Mouse (Mus musculus): ENCODE measurements around the gene Cfap99. TPM values are rescaled to one million over a fixed set of nuclear protein-coding genes. Genes with fewer than 3 reads are reported as not detected.
A peak's percentile ranks its signal among the peaks of the same experiment; 100 is the strongest.

Gene Cfap99
- polyA plus RNA-seq, 1 experiment from 2014 or later = not detected

- Histone ChIP-seq H3K36me3 (peaks cover 17% of the 10 kb centered on the region), H3K27me3 (replicated peaks) (no peaks in the 10 kb centered on the region), H3K4me3 (peak overlapping the region; percentile 98), H3K9me3 (no peaks in the 10 kb centered on the region), H3K4me2 (peak overlapping the region; percentile 92), H3K4me1 (peaks cover 38% of the 10 kb centered on the region), H3K9ac (peak overlapping the region; percentile 96), H3K27ac (replicated peaks) (peak overlapping the region; percentile 93)
- peak; percentile 30; the same call in 1 of the 2 replicates for ATAC-seq (ENCODE audit: extremely low read depth, insufficient number of reproducible peaks, low FRiP score, low TSS enrichment)
- WGBS = 3% methylated on average over 21 of the region's 21 CpGs
Measured at GRCm38 (mm10) chr5:34335539-34336096, 47.2 kb downstream of the Cfap99 start.

GRCm38 (mm10) chr5:34336097-34336774, 47.8 kb downstream of the Cfap99 start, which contains the start of gene Rnf4:
Gene Rnf4 (plus strand): TSS chr5:34336289.
- WGBS = under 1% methylated on average over 66 of the region's 67 CpGs
- peaks cover 44% of the 10 kb centered on the region for H3K4me1 ChIP-seq
- H3K36me3 ChIP-seq = peaks cover 17% of the 10 kb centered on the region
- peak within 1 kb of the TSS; percentile 98 for H3K4me3 ChIP-seq
- H3K9me3 ChIP-seq = no peaks in the 10 kb centered on the region
- peak; percentile 90 for ATAC-seq (ENCODE audit: extremely low read depth, insufficient number of reproducible peaks, low FRiP score, low TSS enrichment)
- H3K27me3 ChIP-seq (replicated peaks) = no peaks in the 10 kb centered on the region
- peak within 1 kb of the TSS; percentile 92 for H3K4me2 ChIP-seq
- peak within 1 kb of the TSS; percentile 99 for H3K9ac ChIP-seq
- H3K27ac ChIP-seq (replicated peaks) = peak within 1 kb of the TSS; percentile 96

GRCm38 (mm10) chr5:34336775-34337450, 48.5 kb downstream of the Cfap99 start:
- H3K9ac ChIP-seq = peak overlapping the region; percentile 99
- under 1% methylated on average over 42 of the region's 42 CpGs for WGBS
- H3K4me3 ChIP-seq = peak overlapping the region; percentile 98
- peak overlapping the region; percentile 92 for H3K4me2 ChIP-seq
- ATAC-seq (ENCODE audit: extremely low read depth, insufficient number of reproducible peaks, low FRiP score, low TSS enrichment) = 0 out of 2 replicates have a peak, but pooled peaks have one; percentile 60
- no peaks in the 10 kb centered on the region for H3K9me3 ChIP-seq
- H3K4me1 ChIP-seq = peaks cover 50% of the 10 kb centered on the region
- no peaks in the 10 kb centered on the region for H3K27me3 ChIP-seq (replicated peaks)
- peak overlapping the region; percentile 96 for H3K27ac ChIP-seq (replicated peaks)
- H3K36me3 ChIP-seq = peaks cover 17% of the 10 kb centered on the region

GRCm38 (mm10) chr5:34340246-34340645, 51.8 kb downstream of the Cfap99 start:
- no peak for ATAC-seq (ENCODE audit: extremely low read depth, insufficient number of reproducible peaks, low FRiP score, low TSS enrichment)
- peaks cover 48% of the 10 kb centered on the region for H3K4me1 ChIP-seq
- no peak overlapping the region for H3K4me3 ChIP-seq
- no peak overlapping the region for H3K9ac ChIP-seq
- H3K9me3 ChIP-seq = no peaks in the 10 kb centered on the region
- no peaks in the 10 kb centered on the region for H3K27me3 ChIP-seq (replicated peaks)
- H3K36me3 ChIP-seq = peaks cover 38% of the 10 kb centered on the region
- H3K4me2 ChIP-seq = no peak overlapping the region
- WGBS = 93% methylated on average over 6 of the region's 6 CpGs
- H3K27ac ChIP-seq (replicated peaks) = no peak overlapping the region

GRCm38 (mm10) chr5:34352084-34352631, 63.8 kb downstream of the Cfap99 start:
- Histone ChIP-seq H3K36me3 (peaks cover 98% of the 10 kb centered on the region), H3K27me3 (replicated peaks) (no peaks in the 10 kb centered on the region), H3K27ac (replicated peaks) (no peak overlapping the region), H3K4me1 (no peaks in the 10 kb centered on the region), H3K9me3 (no peaks in the 10 kb centered on the region), H3K9ac (no peak overlapping the region), H3K4me3 (no peak overlapping the region), H3K4me2 (no peak overlapping the region)
- 91% methylated on average over 3 of the region's 3 CpGs for WGBS
- ATAC-seq (ENCODE audit: extremely low read depth, insufficient number of reproducible peaks, low FRiP score, low TSS enrichment) = no peak

- 91% methylated on average over 3 of the region's 3 CpGs for whole genome bisulfite sequencing
- H3K36me3 ChIP-seq = peaks cover 82% of the 10 kb centered on the region
Measured at GRCm38 (mm10) chr5:34360261-34360660, 71.9 kb downstream of the Cfap99 start.

GRCm38 (mm10) chr5:34363115-34363514, 74.7 kb downstream of the Cfap99 start:
- Histone ChIP-seq H3K4me2 (no peak overlapping the region), H3K9me3 (no peaks in the 10 kb centered on the region), H3K27ac (replicated peaks) (no peak overlapping the region), H3K36me3 (peaks cover 59% of the 10 kb centered on the region), H3K4me1 (0 out of 2 replicates have a peak, but pooled peaks cover 4% of the 10 kb centered on the region), H3K4me3 (no peak overlapping the region), H3K27me3 (replicated peaks) (no peaks in the 10 kb centered on the region), H3K9ac (no peak overlapping the region)
- ATAC-seq (ENCODE audit: extremely low read depth, insufficient number of reproducible peaks, low FRiP score, low TSS enrichment) = no peak

More at GRCm38 (mm10) chr5:34360261-34360660, 71.9 kb downstream of the Cfap99 start:
- no peak overlapping the region for H3K4me2 ChIP-seq
- H3K9me3 ChIP-seq = no peaks in the 10 kb centered on the region
- no peak for ATAC-seq (ENCODE audit: extremely low read depth, insufficient number of reproducible peaks, low FRiP score, low TSS enrichment)
- 0 out of 2 replicates have a peak, but pooled peaks cover 4% of the 10 kb centered on the region for H3K4me1 ChIP-seq
- no peak overlapping the region for H3K9ac ChIP-seq
- H3K27ac ChIP-seq (replicated peaks) = no peak overlapping the region
- H3K27me3 ChIP-seq (replicated peaks) = no peaks in the 10 kb centered on the region
- no peak overlapping the region for H3K4me3 ChIP-seq

- Histone ChIP-seq H3K27ac (replicated peaks) (peak overlapping the region; percentile 82), H3K36me3 (peaks cover 15% of the 10 kb centered on the region), H3K9me3 (no peaks in the 10 kb centered on the region), H3K4me3 (peak overlapping the region; percentile 94), H3K9ac (peak overlapping the region; percentile 84), H3K27me3 (replicated peaks) (no peaks in the 10 kb centered on the region), H3K4me2 (peak overlapping the region; percentile 65), H3K4me1 (peaks cover 27% of the 10 kb centered on the region)
- ATAC-seq (ENCODE audit: extremely low read depth, insufficient number of reproducible peaks, low FRiP score, low TSS enrichment) = no peak
- 69% methylated on average over 7 of the region's 7 CpGs for WGBS
Measured at GRCm38 (mm10) chr5:34368551-34369290, 80.3 kb downstream of the Cfap99 start.

GRCm38 (mm10) chr5:34369341-34370021, 81.1 kb downstream of the Cfap99 start, which contains the start of gene Fam193a:
Gene Fam193a (plus strand): TSS chr5:34369933.
- Histone ChIP-seq H3K9me3 (no peaks in the 10 kb centered on the region), H3K36me3 (peaks cover 13% of the 10 kb centered on the region), H3K4me1 (peaks cover 32% of the 10 kb centered on the region), H3K9ac (peak within 1 kb of the TSS; percentile 98), H3K27ac (replicated peaks) (peak within 1 kb of the TSS; percentile 82), H3K27me3 (replicated peaks) (no peaks in the 10 kb centered on the region), H3K4me3 (peak within 1 kb of the TSS; percentile 94), H3K4me2 (peak within 1 kb of the TSS; percentile 80)
- 0% methylated on average over 45 of the region's 64 CpGs for WGBS
- ATAC-seq (ENCODE audit: extremely low read depth, insufficient number of reproducible peaks, low FRiP score, low TSS enrichment) = peak; percentile 99

GRCm38 (mm10) chr5:34370022-34370823, 81.8 kb downstream of the Cfap99 start:
- H3K4me2 ChIP-seq = peak overlapping the region; percentile 80
- ATAC-seq (ENCODE audit: extremely low read depth, insufficient number of reproducible peaks, low FRiP score, low TSS enrichment) = peak; percentile 17; the same call in 1 of the 2 replicates
- WGBS = under 1% methylated on average over 59 of the region's 114 CpGs

More at GRCm38 (mm10) chr5:34370022-34370823, 81.8 kb downstream of the Cfap99 start:
- peak overlapping the region; percentile 98 for H3K9ac ChIP-seq
- H3K9me3 ChIP-seq = no peaks in the 10 kb centered on the region
- no peaks in the 10 kb centered on the region for H3K27me3 ChIP-seq (replicated peaks)
- H3K36me3 ChIP-seq = peaks cover 6% of the 10 kb centered on the region
- peak overlapping the region; percentile 94 for H3K4me3 ChIP-seq
- peaks cover 32% of the 10 kb centered on the region for H3K4me1 ChIP-seq
- H3K27ac ChIP-seq (replicated peaks) = peak overlapping the region; percentile 73

All from heart, embryonic 13.5 days (tissue).